Mouse (Mus musculus) midbrain, embryonic 11.5 days (tissue): ENCODE measurements around the gene Tfap2c. TPM values are rescaled to one million over a fixed set of nuclear protein-coding genes. Genes with fewer than 3 reads are reported as not detected.

Source experiments
- ATAC-seq: fragments of 200-750 bp; cut with Nextera tagmentation; 2 replicates; pipeline ENCODE4 v1.8.0; 2017; ENCODE audit warnings: moderate TSS enrichment, moderate library complexity; ENCODE audit not compliant: low FRiP score
- DNase-seq: peaks from one replicate; pipeline ENCODE4 v3.0.0; 2015; ENCODE audit warnings: low spot score; ENCODE audit errors: missing footprints
- H3K27ac ChIP-seq: fragments of 300-500 bp; sonication (generic); 2 replicates; pipeline ENCODE4 v1.5.1; 2014; ENCODE audit warnings: low read depth, low read length
- H3K27me3 ChIP-seq: fragments of 300-500 bp; sonication (generic); 2 replicates; pipeline ENCODE4 v1.6.1; 2014; ENCODE audit warnings: mild to moderate bottlenecking, low read length, moderate library complexity, mixed read lengths; ENCODE audit not compliant: control insufficient read depth, insufficient read depth
- H3K36me3 ChIP-seq: fragments of 300-500 bp; sonication (generic); 2 replicates; pipeline ENCODE4 v1.6.1; 2014; ENCODE audit warnings: mild to moderate bottlenecking, low read length, moderate library complexity, mixed read lengths; ENCODE audit not compliant: control insufficient read depth, insufficient read depth
- H3K4me1 ChIP-seq: fragments of 300-500 bp; sonication (generic); 2 replicates; pipeline ENCODE4 v1.6.1; 2014; ENCODE audit warnings: low read length; ENCODE audit not compliant: control insufficient read depth, insufficient read depth
- H3K4me2 ChIP-seq: fragments of 300-500 bp; sonication (generic); 2 replicates; pipeline ENCODE4 v1.6.1; 2014; ENCODE audit warnings: mild to moderate bottlenecking, moderate library complexity
- H3K4me3 ChIP-seq: fragments of 300-500 bp; sonication (generic); 2 replicates; pipeline ENCODE4 v1.5.1; 2014; ENCODE audit warnings: low read depth, low read length
- H3K9ac ChIP-seq: fragments of 300-500 bp; sonication (generic); 2 replicates; pipeline ENCODE4 v1.6.1; 2014; ENCODE audit warnings: low read length
- H3K9me3 ChIP-seq: fragments of 300-500 bp; sonication (generic); 2 replicates; pipeline ENCODE4 v1.6.1; 2016; ENCODE audit warnings: low read length; ENCODE audit not compliant: control insufficient read depth
- WGBS: fragments of 180-500 bp; shearing (Covaris S2); extraction: QIAGEN DNeasy Blood & Tissue Kit; methylation state at CpG from one replicate; pipeline ENCODE4 v1.1.7; 2014; 5-methylcytosine and 5-hydroxymethylcytosine counted together
- polyA plus RNA-seq: library from polyadenylated mRNA; unstranded; fragments of >200 nt; fragmentation: Nextera tagmentation; extraction: Ambion mirVana; gene quantifications from 2 replicates; pipeline ENCODE4 v1.2.1, GENCODE M21; 2014

The Tfap2c gene
- polyA plus RNA-seq, 1 experiment from 2014 or later, result 4.5 TPM

GRCm38 (mm10) chr2:172547807-172548586 lies 1.4 kb upstream of the Tfap2c start:
- Histone ChIP-seq H3K4me3 (no peak overlapping the region), H3K9ac (no peak overlapping the region), H3K27ac (no peak overlapping the region), H3K4me1 (peaks cover 33% of the 10 kb centered on the region), H3K4me2 (0 out of 2 replicates have a peak overlapping the region, but pooled peaks have one; percentile 7), H3K27me3 (peaks cover 91% of the 10 kb centered on the region), H3K36me3 (no peaks in the 10 kb centered on the region), H3K9me3 (no peaks in the 10 kb centered on the region)
- peak; percentile 94 for DNase-seq
- ATAC-seq, result no peak
- 1% methylated on average over 27 of the region's 27 CpGs for WGBS

DNA sequence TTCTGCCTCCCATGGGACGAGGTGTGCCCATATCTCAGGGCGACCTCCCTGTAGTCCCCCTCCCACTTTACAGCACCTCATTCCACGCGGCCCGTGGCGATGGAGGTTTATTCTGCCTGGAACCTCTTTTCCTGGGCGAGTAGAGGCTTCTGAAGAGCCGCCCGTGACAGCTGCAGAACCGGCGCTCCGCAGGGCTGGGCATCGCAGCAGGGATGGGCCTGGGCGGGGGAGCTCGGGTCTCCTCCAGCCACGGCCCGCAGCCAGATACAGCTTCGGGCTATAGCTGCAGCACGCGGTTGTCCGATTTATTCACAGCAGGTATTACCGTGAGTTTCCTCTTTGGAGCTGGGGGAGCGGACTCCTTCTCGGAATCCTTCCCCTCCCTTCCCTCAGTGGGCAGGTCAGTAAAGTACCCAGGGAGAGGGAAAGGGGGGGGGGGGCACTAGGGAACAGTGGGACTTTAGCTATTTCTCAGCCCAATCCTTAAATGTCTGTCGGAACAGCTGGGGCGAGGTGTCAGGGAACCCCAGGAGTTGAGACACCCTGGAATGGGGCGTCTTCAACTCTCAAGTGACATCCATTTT lies 629 bp upstream of the Tfap2c start:
- peaks cover 33% of the 10 kb centered on the region for H3K4me1 ChIP-seq
- peak; percentile 96 for DNase-seq
- no peak for ATAC-seq

DNA sequence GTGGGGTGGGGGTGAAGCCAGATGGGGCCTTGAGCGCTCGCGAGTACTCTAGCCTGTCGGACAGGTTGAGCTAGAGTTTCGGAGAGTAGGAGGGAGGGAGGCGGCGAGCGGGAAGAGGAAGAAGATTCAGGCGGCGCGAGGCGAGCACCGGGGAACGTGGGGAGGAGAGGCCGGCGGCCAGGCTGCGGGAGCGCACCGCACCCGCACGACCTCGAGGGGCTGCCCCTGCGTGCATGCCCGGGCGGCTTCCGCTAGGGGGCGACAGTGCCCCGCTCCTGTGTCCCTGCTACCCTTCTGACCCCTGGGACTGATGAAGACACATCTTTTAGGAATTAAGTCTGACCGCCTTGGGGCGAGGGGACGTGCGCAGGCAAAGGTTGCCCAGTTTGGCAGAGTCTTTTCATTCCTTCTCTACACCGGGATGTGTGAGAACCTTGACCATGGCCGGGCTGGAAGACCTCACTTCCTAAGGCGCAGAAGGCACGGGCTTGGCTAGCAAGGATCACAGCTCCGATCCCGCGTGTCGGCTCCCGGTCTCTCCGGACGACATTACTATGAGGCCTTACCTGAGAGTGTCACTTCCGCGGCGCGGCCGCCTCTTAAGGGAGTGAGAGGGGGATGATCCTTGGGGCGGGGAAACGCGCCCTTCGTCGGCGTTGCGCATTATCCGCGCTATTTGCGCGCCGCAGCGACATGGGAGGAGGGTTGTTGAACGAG lies 1.1 kb downstream of the Tfap2c start:
- Histone ChIP-seq H3K27ac (no peak overlapping the region), H3K9me3 (no peaks in the 10 kb centered on the region), H3K27me3 (peaks cover 96% of the 10 kb centered on the region), H3K4me3 (peak overlapping the region; percentile 11), H3K4me2 (peak overlapping the region; percentile 33), H3K4me1 (peaks cover 33% of the 10 kb centered on the region), H3K9ac (no peak overlapping the region), H3K36me3 (no peaks in the 10 kb centered on the region)
- peak; percentile 75 for ATAC-seq
- WGBS, result under 1% methylated on average over 60 of the region's 62 CpGs
- DNase-seq, result peak; percentile 99

More for the DNA sequence above, 629 bp upstream of the Tfap2c start:
- no peak overlapping the region for H3K27ac ChIP-seq
- H3K4me2 ChIP-seq, result peak overlapping the region; percentile 16
- no peaks in the 10 kb centered on the region for H3K9me3 ChIP-seq
- no peak overlapping the region for H3K9ac ChIP-seq
- peaks cover 98% of the 10 kb centered on the region for H3K27me3 ChIP-seq
- H3K36me3 ChIP-seq, result no peaks in the 10 kb centered on the region
- under 1% methylated on average over 27 of the region's 27 CpGs for WGBS
- H3K4me3 ChIP-seq, result no peak overlapping the region; the same call in 1 of the 2 replicates

DNA sequence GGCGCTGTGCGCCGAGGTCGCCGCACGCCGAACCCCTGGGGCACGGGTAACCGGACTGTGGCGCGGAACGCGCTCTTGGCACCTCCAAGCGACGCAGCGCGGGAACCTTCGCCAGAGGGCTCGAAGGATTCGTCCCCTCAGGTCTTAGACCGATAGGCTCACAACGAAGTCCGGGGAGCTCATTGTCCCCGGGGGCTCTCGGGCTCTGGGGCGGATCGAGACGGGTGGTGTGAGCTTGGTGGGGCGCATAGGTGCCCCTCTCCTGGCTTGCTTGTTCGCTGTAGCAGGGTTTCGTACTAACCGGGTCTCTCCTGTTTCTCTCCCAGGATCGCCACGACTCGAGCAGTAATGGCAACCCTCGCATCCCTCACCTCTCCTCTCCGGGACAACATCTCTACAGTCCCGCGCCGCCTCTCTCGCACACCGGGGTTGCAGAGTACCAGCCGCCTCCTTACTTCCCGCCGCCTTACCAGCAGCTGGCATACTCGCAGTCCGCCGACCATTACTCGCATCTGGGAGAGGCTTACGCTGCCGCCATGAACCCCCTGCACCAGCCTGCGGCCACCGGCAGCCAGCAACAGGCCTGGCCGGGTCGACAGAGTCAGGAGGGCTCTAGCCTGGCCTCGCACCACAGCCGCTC lies 1.8 kb downstream of the Tfap2c start:
- Histone ChIP-seq H3K9ac (no peak overlapping the region), H3K4me3 (peak overlapping the region; percentile 11), H3K9me3 (no peaks in the 10 kb centered on the region), H3K4me1 (peaks cover 33% of the 10 kb centered on the region), H3K27me3 (peaks cover 96% of the 10 kb centered on the region), H3K27ac (no peak overlapping the region), H3K36me3 (no peaks in the 10 kb centered on the region), H3K4me2 (peak overlapping the region; percentile 33)
- under 1% methylated on average over 57 of the region's 57 CpGs for WGBS
- DNase-seq, result peak; percentile 97
- ATAC-seq, result no peak

GRCm38 (mm10) chr2:172551872-172552271 lies 2.5 kb downstream of the Tfap2c start:
- peak; percentile 92 for DNase-seq
- Histone ChIP-seq H3K4me3 (peak overlapping the region; percentile 11; the same call in 1 of the 2 replicates), H3K36me3 (no peaks in the 10 kb centered on the region), H3K27ac (no peak overlapping the region), H3K9me3 (no peaks in the 10 kb centered on the region), H3K27me3 (peaks cover 94% of the 10 kb centered on the region), H3K9ac (no peak overlapping the region), H3K4me1 (peaks cover 33% of the 10 kb centered on the region), H3K4me2 (peak overlapping the region; percentile 33)
- WGBS, result under 1% methylated on average over 14 of the region's 14 CpGs
- ATAC-seq, result no peak

GRCm38 (mm10) chr2:172552666-172553065 lies 3.3 kb downstream of the Tfap2c start:
- no peak for ATAC-seq
- Histone ChIP-seq H3K27me3 (peaks cover 92% of the 10 kb centered on the region), H3K9ac (no peak overlapping the region), H3K27ac (no peak overlapping the region), H3K36me3 (no peaks in the 10 kb centered on the region), H3K4me1 (peaks cover 28% of the 10 kb centered on the region), H3K4me2 (no peak overlapping the region), H3K9me3 (no peaks in the 10 kb centered on the region), H3K4me3 (no peak overlapping the region)
- 0% methylated on average over 6 of the region's 6 CpGs for WGBS
- peak; percentile 95 for DNase-seq

DNA sequence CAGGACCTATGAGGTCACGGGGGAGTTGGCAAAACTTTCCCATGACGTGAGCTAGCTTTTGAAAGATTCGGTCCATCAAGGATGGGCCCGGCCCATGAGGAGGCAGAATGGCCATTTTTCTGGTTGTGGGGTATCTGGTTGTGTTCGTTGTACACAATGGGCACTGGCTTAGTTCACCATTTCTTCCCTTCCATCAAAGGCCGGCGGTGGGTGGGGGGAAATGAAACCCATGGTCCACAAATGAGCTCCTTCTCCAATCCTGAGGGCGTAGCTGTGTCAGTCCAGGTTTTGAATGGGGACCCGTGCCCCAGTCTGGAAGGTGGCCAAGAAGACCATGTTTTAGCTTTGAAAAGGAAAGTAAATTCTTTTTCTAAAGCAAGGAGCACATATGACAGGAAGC lies 4.8 kb downstream of the Tfap2c start:
- Histone ChIP-seq H3K9me3 (no peaks in the 10 kb centered on the region), H3K27ac (no peak overlapping the region), H3K36me3 (no peaks in the 10 kb centered on the region), H3K9ac (no peak overlapping the region), H3K4me3 (no peak overlapping the region), H3K4me2 (no peak overlapping the region), H3K27me3 (peaks cover 88% of the 10 kb centered on the region), H3K4me1 (peaks cover 19% of the 10 kb centered on the region)
- DNase-seq (peak; percentile 83), ATAC-seq (no peak)
- WGBS, result 61% methylated on average over 9 of the region's 9 CpGs

DNA sequence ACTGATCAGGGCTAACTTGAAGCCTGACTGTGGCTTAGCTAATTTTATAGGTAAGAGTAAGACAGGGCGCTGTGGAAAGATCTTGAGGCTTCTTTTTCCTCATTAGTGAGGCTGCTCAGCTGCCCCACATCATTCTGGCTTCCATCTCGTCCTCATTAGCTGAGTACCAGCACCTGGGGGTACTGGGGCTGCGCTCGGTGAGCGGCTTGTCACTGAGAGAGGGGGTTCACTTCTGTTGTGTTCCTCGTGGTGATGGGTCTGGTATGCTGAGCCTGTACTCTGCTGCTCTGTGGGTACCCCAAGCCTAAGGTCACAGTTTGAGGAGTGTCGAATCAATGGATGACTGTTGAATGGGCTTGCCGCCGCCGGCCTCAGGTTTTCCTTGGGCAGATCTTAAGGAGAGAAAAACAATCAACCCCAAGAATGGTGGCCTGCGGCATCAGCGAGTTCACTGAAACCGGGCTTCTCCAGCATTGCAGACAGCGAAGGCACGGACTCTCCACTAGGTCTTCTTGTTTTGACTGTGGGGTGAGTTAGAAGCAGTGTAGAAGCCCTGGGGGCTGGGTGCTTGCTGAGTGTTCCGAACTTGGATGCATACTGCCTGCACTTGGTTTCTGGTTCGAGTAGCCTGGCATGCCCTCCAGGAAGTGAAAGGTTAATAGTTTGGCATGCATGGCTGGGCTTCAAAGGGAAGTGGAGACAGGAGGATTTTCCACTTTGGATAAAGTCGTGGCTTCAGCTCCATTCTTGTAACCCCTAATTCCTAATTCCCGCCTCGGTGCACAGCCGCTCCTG lies 9.5 kb downstream of the Tfap2c start:
- 22% methylated on average over 21 of the region's 21 CpGs for WGBS
- H3K27ac ChIP-seq, result no peak overlapping the region
- no peak overlapping the region for H3K4me3 ChIP-seq

More for the DNA sequence above, 9.5 kb downstream of the Tfap2c start:
- DNase-seq, result peak; percentile 90
- Histone ChIP-seq H3K4me1 (peaks cover 3% of the 10 kb centered on the region), H3K27me3 (peaks cover 60% of the 10 kb centered on the region), H3K9ac (no peak overlapping the region), H3K9me3 (no peaks in the 10 kb centered on the region), H3K36me3 (no peaks in the 10 kb centered on the region), H3K4me2 (no peak overlapping the region)
- ATAC-seq, result peak; percentile 22; the same call in 1 of the 2 replicates
